Mouse (Mus musculus) layer of hippocampus, adult 11-12 months (tissue): ENCODE data around the gene Ndufaf5.
"Not testable (repeated sequence)": the region's sequence is repeated elsewhere in the genome, so short reads cannot be mapped to it uniquely, and the experiment has no call there.

Source experiments
- DNase-seq: peaks from one replicate; pipeline ENCODE4 v3.0.0; 2022; ENCODE audit warnings: low spot score

Gene Ndufaf5

GRCm38 (mm10) chr2:140170127-140170802 is at the start of gene Ndufaf5, which contains the start of gene Esf1:
Gene Ndufaf5, plus strand, starts transcription at chr2:140170649.
Gene Esf1, minus strand, starts transcription at chr2:140170564.
- DNase-seq, result peak; percentile 96

DNA sequence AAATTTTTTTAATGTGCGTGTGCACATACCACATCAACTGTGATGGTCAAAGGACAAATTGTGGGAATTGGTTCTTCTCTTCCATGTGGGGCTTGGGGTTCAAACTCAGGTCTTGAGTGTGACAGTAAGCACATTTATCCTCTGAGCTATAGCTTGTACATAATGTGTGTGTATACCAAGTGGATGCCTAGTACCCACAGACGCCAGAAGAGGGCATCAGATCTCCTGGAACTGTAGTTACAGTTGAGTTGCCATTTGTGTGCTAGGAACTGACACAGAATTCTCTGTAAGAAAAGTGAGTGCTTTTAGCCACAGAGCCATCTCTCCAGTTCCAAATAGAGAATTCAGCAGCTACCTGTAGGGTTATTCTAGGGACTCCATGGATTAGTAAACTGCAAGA is 44.9 kb upstream of the Ndufaf5 start:
- DNase-seq, result no peak

GRCm38 (mm10) chr2:140151743-140152142 is 18.7 kb upstream of the Ndufaf5 start, which contains the start of gene Gm17374:
Gene Gm17374, plus strand, starts transcription at chr2:140152043.
- not testable (repeated sequence) for DNase-seq

- DNase-seq, result no peak
Measured at GRCm38 (mm10) chr2:140159186-140159730, 11.2 kb upstream of the Ndufaf5 start.

DNA sequence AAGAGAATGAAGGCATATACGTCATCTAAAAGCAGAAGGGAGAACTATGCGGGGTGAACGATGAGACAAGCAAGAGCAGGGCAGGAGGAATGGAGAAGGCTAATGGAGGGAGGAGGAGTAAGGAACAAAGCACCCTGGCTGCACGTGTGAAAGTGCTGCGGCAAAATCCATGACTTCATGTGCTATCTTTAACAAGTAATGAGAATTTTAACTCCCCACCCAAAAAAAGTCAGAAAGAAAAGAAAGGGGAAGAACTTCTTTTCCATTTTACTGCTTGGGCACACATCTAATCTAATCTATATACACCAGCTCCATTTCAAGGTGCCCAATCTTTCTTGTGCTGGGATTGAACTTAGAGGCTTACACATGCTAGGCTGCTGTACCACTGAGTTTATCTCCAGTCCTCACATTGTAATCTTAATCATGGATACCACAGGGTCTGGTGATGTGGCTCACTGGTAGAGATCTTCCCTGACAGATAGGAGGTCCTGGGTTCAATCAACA is 7.0 kb upstream of the Ndufaf5 start:
- no peak for DNase-seq

GRCm38 (mm10) chr2:140169057-140169456 is 1.4 kb upstream of the Ndufaf5 start:
- DNase-seq, result no peak

GRCm38 (mm10) chr2:140170803-140171553 is 529 bp downstream of the Ndufaf5 start:
- DNase-seq, result no peak

GRCm38 (mm10) chr2:140185685-140186210 is 15.3 kb downstream of the Ndufaf5 start:
- not testable (repeated sequence) for DNase-seq

DNA sequence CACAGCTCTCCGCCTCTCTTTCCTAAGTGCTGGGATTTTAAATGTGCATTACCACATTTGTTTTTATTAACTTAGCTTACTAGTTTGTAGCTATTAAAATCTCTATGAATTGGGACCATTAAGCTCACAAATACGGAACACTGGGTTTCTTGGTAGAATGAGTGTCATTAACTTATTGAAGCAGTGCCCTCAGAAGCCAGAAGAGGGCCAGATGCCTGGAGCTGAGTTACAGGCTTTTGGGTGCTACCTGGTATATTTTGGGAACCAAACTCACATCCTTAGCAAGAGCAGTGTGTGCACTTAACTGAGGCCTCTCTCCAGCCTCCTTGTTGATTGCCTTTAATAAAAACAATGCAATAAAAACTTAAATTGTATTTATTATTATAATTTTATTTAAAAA is 30.3 kb downstream of the Ndufaf5 start:
- DNase-seq, result no peak

GRCm38 (mm10) chr2:140202573-140202972 is 32.1 kb downstream of the Ndufaf5 start:
- no peak for DNase-seq

DNA sequence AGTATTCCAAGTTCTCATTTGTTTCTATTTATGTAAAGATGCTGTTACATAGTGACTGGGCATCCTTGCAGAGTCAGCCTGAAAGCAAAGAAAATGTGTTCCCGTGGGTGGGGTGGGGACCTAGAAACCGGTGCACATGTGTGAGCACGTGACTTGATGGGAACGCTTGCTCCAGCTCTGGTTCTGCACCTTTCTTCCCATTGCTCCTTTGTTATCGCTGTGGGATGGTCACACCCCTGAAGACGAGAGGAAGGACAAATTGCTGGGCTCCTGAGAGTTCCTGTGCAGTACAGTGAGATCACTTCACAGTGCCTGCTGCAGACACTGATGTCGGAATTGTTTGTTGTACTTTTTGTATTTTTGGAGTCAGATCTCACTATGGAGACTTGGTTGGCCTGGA is 33.3 kb downstream of the Ndufaf5 start:
- DNase-seq, result no peak

- DNase-seq, result no peak
Measured at GRCm38 (mm10) chr2:140214519-140215027, 44.1 kb downstream of the Ndufaf5 start.

DNA sequence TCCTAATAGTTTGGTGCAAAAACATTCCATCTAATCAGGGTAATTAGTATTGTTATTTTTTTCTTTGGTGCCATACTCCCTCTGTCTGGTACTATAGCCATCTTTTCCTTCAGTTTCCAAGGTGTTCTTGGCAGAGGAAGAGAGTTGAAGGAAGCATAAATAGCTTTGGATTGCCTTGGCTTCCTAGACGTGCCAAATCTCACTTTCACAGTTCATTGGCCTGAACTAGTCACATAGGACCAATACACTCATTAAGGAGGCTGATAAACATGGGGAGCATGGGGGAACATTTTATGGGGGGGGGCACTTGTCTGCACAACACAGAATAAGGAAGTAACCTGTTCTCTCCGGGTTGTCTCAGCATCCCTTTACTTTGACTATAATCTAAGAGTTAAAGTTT is 45.0 kb downstream of the Ndufaf5 start:
- no peak for DNase-seq

DNA sequence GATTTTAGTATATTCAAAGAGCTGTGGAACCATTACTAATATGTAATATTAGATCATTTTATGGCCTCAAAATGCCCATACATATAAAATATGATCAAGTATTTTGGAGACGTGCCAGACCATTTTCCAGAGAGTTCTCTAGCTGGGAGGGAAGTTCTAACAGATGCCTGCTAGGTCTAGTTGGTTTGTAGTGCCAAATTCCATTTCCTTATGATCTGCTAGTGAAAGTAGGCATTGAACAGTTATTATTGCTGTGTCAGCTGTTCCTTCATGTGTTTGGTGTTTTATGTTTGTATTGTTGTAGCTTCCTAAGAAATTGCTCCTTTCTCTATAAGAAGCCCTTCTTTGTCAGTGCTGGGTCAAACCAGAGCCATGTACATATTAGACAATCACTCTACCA is 45.5 kb downstream of the Ndufaf5 start:
- DNase-seq, result no peak

GRCm38 (mm10) chr2:140220325-140220724 is 49.9 kb downstream of the Ndufaf5 start:
- DNase-seq, result no peak

DNA sequence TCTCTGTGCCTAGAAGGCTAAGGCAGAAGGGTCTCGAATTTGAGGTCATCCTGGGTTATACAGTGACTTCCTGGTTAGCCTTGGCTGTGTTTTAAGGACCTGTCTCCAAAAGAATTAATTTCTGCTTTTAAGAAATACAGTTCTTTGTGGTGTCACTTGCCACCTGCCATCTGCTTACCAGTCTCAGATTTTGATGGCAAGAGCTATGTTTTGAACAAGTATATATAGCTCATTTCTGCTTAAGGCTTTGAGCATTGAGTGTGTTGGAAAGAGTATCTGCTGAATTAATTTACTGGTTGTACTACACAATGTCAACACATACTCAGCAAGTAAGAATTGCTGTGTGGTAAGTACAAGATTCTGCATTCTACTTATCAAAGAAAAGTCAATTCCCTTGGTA is 59.8 kb downstream of the Ndufaf5 start:
- no peak for DNase-seq

DNA sequence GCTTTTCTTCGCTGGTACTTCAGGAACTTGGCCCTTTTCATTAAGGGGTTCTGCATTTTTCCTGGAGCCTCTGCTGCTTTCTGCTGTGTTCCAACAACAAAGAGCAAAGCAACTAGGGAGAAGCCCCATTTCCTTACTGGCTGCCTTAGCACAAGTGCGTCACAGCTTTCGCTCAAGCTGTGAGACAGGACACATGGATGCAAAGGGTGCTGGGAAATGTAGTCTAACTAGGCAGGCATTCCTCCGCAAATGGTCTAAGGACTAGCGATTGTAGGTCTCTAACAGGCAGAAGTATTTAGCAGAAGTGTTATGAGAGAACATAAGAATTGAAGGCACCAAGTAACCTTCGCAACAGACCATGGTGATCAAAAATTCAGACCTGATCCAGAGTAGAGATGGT is 66.8 kb downstream of the Ndufaf5 start:
- no peak for DNase-seq

DNA sequence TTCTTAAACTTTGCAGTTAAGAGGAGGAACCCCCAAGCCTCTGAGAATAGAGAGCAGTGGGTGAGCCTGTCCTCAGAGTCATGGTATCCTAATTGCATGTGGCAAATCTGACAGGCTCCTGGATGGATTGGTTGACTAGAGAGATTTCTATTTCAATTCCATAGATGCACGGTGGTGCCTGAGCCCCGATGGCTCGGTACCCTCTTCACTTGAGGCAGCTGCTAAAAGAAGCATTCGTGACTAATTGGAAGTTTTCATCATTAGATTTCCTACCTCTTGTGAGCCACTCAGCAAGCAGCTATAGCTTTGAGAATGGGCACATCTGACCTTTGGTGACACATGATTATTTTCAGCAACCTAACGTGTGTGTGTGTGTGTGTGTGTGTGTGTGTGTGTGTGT is 71.9 kb downstream of the Ndufaf5 start:
- DNase-seq, result no peak

DNA sequence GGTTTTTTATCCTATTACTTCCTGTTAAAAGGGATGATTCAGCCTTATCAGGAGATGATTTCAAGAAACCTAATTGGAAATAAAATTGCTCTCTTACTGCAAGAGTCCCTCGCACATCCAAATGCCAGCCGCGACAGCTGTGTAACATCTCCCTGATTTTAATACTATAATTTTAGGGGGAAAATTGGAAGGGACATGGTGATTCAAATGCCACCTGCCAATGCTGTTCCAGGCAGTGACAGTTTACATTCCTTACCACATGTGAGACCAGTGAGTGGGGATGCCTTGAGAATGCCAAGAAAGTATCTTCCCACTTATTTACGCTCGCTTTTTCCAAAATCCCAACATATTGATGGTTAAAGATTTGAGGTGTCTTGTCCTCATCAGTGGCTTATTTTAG is 72.7 kb downstream of the Ndufaf5 start:
- no peak for DNase-seq
